Mouse (Mus musculus) bone marrow macrophage, adult 2 months (primary cell): ENCODE results near the gene Enkur.

ENCODE experiments used
- CTCF ChIP-seq: IDR thresholded peaks from 2 replicates; pipeline ENCODE4 v1.5.1; 2012; ENCODE audit warnings: low read depth, mild to moderate bottlenecking, low read length, moderate library complexity
- POLR2A ChIP-seq: IDR thresholded peaks from 2 replicates; pipeline ENCODE4 v1.6.1; 2012; ENCODE audit warnings: mild to moderate bottlenecking, low read depth, low read length, borderline replicate concordance

DNA sequence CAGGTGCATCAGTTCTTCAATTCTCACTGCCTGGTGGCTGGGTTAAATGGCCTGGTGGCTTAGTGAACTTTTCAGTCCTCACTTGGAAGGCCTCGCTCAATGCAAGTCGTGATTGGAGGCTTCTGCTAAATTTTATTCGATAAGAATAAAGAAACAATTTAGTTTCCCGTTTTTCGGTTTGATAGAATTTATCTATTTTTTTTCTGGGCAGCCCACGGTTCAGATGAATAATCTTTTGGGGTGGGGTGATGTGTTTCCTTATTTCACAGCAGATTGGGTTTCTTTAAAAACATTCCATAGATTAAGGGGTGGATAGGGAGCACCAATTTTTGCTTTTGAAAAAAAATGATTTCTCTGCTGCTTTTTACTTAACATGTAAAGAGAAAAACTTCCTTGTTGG, 1.1 kb upstream of the Enkur start:
- no peak for TF ChIP-seq CTCF
- no peak for TF ChIP-seq POLR2A
